Mouse (Mus musculus): Measurements from ENCODE around the gene Tcirg1.

DNA sequence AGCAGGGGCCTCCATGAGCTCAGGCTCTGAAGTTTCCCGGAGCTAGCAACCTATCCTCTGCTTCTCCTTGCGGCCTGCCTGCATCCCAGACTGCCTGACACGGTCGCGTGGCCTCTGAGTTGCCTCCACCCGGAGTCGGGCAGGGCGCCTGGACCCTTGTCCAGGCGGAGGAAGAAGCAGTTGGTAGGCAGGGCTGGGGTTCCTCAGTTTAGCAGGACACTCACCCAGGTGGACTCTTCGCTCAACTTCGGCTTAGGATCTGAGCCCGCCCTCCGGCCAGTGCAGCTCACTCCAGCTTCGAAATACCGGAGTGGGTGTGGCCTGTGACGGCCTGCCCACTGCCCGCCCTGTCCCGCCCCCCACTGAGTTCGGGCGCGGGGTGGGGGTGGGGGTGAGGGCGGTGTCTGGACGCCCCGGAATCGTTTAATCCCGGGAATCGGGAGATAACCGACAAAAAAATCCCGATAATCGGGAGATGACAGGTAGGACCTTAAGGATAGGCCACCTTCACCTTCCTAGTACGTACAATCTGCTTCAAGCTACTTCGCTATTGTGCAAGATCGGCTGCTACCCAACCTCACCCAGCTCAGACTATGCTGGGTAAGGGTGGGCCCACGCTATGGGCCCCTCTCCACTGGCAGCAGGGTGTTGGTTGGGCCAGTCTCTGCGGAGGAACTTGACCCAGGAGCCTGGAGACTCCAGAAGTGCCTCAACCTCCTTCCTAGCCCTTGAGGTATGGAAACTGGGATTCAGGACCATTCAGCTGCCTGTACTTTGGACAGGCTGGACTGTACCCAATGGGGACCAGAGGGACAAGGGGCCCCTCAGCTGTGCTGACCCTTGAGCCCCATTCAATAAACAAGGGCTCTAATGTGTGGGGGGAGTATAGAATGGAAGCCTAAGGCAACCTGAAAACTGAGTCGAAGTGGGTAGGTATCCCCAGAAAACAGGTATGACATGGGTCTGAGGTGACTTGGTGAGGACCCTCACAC is at the start of gene Tcirg1:
- no peak for TF ChIP-seq CTCF (IDR thresholded peaks at IDR 0.05; ENCODE audit: low read depth)
- no peak for TF ChIP-seq EP300 (IDR thresholded peaks at IDR 0.05; ENCODE audit: low read depth)

Data from heart, postnatal 0 days (tissue).